Mouse (Mus musculus): ENCODE data around the gene Tex2. TPM values are rescaled to one million over a fixed set of nuclear protein-coding genes. Genes with fewer than 3 reads are reported as not detected.
"Not testable (repeated sequence)": the region's sequence is repeated elsewhere in the genome, so short reads cannot be mapped to it uniquely, and the experiment has no call there.

Tex2 gene
- total RNA-seq, 2 experiments from 2014 or later, result 86.8 to 91.8 TPM

DNA sequence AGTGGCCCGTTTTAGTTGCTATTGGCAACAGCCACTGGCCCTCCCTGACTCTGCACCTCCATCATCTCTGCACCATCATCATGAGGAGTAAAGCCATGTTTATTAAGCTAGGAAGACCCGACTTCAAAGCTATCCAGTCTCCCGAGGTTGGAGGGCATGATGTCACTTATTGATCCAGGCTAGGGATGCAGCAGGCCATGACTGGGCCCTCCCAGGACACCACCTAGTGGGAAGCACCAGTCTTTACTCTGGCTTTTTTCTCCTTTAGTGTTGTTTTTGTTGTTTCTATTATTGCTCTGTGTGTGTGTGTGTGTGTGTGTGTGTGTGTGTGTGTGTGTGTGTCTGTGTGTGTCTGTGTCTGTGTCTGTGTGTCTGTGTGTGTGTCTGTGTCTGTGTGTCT, 12.4 kb upstream of the Tex2 start:
- intact Hi-C loops (cut with DNase I), result loop anchor here (5.0 to 10.0 kb wide), 2 partner anchors 208 to 321 kb away; partner anchors contain the start of gene Gh

DNA sequence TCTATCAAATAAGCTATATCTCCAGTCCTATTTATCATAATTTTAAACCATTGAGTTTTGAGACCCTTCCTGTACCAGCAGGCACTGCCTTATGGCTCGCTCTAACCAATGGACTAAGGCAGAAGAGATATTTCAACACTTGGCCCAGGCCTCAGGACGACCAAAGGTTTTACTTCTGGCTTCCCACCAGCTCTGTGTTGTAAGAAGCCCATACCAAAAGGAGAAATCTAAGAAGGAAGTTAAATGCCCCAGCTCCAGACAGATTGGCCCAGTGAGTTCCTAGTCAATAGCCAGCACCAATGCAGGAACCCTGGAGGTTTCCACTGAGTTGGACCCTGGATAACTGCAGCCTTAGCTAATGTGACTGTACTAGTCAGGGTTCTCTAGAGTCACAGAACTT, 10.4 kb upstream of the Tex2 start:
- DNase-seq (ENCODE audit: extremely low spot score in 1 of 2, low spot score in 2 of 2), result no peak
- intact Hi-C loops (cut with DNase I), result loop anchor here (10.0 kb wide), 1 partner anchor 319 kb away; the partner anchor contains the start of gene Gh

More for the DNA sequence above, 12.4 kb upstream of the Tex2 start:
- no peak for DNase-seq (ENCODE audit: extremely low spot score in 1 of 2, low spot score in 2 of 2)

DNA sequence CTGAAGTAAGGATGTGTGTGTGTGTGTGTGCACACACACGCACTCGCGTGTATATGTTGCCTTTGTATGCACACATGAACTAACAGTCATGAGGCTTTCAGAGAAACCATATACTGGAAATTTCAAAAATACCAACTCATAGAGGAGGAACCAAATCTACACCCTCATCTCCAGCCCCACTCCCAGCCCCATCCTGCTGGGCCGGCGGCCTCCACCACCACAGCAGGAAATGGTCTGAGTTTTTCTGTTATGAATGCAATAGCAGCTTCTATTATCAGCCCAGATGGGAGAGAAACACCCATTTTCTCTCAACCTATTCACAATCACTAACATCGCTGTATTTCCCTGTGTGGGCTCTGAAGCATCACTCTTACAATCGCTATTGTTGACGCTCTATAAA, 8.8 kb upstream of the Tex2 start:
- intact Hi-C loops (cut with DNase I), result loop anchor here (10.0 kb wide), 1 partner anchor 317 kb away; the partner anchor contains the start of gene Gh
- DNase-seq (ENCODE audit: extremely low spot score in 1 of 2, low spot score in 2 of 2), result no peak

DNA sequence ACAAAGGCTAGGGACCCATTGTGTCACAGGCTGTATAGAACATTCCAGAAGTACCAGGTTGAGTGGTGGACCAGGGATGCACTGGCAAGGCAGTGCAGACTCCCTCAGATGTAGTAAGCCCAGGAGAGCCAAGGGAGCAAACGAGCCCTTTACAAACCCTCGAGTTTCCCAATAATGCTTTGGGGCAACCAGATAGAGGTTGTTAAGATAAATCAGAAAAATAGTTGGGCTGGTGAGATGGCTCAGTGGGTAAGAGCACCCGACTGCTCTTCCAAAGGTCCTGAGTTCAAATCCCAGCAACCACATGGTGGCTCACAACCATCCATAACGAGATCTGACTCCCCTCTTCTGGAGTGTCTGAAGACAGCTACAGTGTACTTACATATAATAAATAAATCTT, 5.5 kb upstream of the Tex2 start:
- DNase-seq (ENCODE audit: extremely low spot score in 1 of 2, low spot score in 2 of 2); intact Hi-C loops (cut with DNase I): not testable (repeated sequence)

DNA sequence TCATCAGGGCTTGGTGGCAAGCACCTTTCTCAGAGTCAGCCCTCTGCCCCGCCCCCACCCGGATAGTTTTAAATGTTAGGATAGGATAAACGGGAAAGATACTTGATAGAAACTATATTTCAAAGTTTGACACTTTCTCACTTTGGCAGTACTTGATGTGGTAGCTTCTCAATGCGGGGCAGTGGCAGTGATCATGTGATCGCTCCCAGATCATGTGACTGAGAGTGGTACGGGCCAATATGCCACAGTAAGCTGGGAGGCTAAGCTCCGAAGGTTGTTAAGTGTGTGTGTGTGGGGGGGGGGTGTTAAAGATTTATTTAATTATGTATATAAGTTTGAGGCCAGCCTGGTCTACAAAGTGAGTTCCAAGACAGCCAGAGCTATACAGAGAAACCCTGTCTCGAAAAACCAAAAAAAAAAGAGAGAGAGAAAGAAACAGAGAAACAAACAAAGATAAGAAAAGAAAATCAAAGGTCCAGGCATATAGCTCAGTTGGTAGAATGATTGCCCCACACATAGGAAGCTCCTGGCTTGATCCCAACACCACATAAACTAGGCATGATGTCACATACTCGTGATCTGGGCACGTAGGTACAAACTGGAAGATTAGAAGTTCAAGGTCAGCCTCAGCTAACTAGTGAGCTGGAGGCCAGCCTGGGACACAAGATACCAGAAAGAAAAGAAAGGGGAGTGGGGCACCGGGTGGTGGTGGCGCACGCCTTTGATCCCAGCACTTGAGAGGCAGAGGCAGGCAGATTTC, 4.8 kb upstream of the Tex2 start:
- no peak for DNase-seq (ENCODE audit: extremely low spot score in 1 of 2, low spot score in 2 of 2)
- intact Hi-C loops (cut with DNase I), result no loop called here

DNA sequence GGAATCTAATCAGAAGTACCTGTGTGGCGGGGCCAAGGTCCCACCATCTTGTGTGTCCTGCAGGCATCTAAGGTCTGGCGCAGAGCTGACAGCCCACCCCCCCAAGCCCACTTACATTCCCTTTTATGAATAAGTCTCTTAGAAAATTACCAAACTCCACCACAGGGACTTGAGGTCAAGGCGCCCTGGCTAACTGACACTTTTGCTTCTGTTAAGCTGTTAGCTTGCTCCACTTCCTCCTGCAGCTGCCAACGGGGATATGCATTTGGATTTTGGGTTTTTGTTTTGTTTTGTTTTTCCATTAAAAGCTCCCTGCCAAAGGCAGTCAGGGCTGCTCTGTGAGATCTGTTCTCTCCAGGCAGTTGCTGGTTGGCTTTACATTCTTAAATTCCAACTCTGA, 2.3 kb upstream of the Tex2 start:
- intact Hi-C loops (cut with DNase I), result no loop called here
- no peak for DNase-seq (ENCODE audit: extremely low spot score in 1 of 2, low spot score in 2 of 2)

DNA sequence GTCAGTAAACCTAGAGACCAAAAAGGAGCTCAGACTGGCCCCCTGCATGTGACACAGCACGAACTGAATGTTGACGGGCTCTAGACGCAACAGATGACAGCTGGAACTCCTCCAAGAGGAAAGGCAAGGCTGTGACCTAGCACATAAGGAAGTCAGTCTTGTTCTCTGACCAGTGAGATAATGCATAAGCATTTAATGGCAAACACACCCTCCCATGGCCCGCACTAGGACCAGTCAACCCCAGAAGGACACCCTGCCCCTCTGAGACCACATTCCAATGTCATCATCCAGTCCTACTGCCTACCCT, 1.1 kb upstream of the Tex2 start:
- DNase-seq (ENCODE audit: extremely low spot score in 1 of 2, low spot score in 2 of 2), result no peak
- intact Hi-C loops (cut with DNase I), result loop anchor here (5.0 kb wide), 1 partner anchor 112 kb away; no protein-coding TSS in a partner anchor

DNA sequence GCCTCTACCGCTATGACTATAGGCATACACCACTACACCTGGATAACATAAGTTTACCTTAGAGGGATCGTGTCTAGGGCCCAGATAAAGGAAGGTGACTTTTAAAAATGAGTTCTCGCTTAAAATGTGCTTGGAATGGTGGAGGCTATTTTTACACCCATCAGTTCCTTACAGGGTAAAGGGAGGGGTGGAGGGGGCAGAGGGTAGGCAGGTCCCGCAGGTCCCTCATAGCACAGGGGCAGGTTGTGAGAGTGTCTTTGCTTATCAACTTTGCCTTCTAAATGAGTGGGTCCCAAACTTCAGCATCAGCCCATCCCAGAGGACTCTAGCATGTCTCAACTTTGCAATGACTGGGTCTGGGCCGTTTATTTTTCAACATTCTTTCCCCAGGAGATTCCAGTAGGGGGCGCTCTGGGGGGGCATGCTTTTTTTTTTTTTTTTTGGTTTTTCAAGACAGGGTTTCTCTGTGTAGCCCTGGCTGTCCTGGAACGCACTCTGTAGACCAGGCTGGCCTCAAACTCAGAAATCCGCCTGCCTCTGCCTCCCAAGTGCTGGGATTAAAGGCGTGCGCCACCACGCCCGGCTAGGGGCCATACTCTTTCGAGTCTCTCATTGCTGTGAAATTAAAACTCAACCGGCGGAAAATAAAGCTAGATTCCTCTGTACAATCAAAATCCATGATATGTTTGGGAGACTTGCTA, 565 bp upstream of the Tex2 start:
- DNase-seq (ENCODE audit: extremely low spot score in 1 of 2, low spot score in 2 of 2), result no peak
- intact Hi-C loops (cut with DNase I), result loop anchor here (5.0 kb wide), 1 partner anchor 111 kb away; no protein-coding TSS in a partner anchor

DNA sequence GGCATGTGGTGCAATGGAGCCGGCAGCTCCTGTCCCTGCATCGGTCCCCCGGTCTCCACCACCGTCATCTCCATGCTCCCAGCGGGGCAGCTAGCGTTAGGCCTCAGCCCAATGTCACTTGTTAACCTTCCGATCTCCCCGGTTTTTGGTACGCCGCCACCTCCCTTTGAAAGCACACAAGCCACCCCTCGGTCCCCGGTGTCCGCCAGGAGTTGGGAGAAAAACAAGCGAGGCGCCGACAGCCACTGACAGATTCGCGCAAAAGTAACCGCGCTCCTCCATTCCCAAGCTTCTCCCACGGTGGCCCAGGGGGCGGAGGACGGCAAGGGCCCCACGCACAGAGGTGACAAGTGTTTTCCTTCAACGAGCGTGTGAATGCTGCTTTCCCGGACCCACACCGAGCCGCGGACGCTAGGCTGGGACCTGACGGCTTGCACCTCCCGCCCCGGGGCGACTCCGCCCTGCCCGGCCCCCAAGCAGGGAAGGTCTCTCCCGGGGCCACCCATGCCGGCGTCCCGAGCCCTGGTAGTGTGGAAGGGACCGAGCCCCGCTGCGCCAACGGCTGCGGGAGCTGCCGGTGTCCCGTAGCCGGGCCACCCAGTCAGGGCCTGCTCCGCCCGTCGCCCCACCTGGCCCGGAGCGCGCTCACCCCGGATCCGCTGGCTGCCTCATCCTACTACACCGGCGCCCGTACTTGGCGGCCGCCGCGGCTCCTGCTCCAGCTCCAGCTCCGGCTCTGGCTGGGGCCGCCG, 838 bp downstream of the Tex2 start:
- peak; percentile 13 to 75 for DNase-seq (ENCODE audit: extremely low spot score in 1 of 2, low spot score in 2 of 2)

DNA sequence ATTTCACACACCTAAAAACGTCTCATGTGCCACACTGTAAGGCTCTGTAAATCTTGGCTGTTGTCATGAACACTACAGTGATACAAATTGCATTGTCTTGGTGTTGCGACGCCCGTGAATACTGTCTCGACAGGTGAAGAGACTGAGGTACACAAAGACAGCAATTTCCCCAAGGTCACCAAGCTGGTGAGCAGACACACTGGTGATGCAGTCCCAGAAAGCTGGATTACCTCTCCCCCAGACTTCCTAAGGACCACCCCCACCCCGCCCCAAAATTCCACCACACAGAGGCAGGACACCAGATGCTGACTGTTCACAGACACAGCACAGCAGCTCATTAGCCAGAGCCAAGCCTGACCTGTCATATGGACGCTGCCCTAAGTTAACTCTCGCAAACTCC, 3.5 kb downstream of the Tex2 start:
- DNase-seq (ENCODE audit: extremely low spot score in 1 of 2, low spot score in 2 of 2), result no peak
- intact Hi-C loops (cut with DNase I), result loop anchor here (5.0 kb wide), 1 partner anchor 107 kb away; no protein-coding TSS in a partner anchor

More for the DNA sequence above, 838 bp downstream of the Tex2 start:
- intact Hi-C loops (cut with DNase I), result loop anchor here (5.0 kb wide), 1 partner anchor 110 kb away; no protein-coding TSS in a partner anchor

DNA sequence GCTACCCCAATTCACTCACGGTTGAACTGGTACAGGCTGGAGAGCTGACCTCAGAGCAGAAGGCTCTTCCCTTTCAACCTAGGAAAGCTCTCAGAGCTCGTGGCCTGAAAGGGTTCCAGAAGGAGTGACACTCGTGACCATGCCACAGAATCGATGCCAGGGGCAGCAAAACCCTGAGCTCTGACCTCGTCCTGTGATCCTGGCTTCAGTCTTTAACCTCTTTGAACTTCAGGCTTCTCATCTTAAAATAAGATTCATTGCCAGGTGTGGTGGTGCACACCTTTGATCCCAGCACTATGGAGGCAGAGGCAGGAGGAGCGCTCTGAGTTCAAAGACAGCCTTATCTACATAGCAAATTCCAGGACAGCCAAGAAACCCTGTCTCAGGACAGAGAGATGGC, 5.9 kb downstream of the Tex2 start:
- DNase-seq (ENCODE audit: extremely low spot score in 1 of 2, low spot score in 2 of 2), result no peak
- intact Hi-C loops (cut with DNase I), result no loop called here

DNA sequence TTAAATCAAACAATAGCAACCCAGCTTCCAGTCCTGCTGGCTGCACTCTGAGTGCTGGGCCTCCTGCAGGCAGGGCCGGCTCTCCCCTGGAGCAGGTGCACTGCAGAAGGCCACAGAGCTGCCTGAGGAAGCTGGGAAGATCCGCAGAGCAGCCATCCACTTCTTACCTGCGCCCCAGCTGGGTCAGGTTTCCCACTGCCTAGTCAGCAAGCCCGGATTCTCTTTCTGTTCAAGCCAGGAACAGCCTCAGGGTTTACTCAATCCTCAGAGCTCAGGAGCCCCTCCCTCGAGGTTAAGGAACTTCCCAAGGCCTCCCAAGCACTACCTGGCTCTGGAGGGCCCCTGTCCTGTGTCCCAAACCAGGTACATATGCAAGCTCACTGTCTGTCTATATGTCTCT, 7.2 kb downstream of the Tex2 start:
- intact Hi-C loops (cut with DNase I), result no loop called here
- no peak for DNase-seq (ENCODE audit: extremely low spot score in 1 of 2, low spot score in 2 of 2)

DNA sequence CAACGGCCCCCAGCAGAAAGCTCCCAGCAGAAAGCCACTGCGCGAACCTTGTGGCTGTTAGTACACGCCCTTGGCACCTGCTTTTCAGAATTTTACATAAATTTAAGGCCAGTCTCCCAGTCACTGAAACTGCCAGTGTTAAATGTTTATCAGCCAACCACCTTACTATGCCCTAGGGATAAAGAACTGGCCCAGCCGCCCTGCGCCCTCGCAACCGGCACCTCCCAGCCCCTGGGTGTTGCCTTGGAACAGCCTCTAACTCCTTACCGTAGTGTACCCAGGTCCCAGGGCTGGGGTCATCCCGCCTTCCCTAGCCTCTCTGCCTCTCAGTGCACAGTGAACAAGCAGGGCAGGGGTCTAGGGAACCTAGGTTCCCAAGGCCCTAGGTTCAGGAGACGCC, 10.0 kb downstream of the Tex2 start:
- DNase-seq (ENCODE audit: extremely low spot score in 1 of 2, low spot score in 2 of 2), result no peak
- intact Hi-C loops (cut with DNase I), result no loop called here

DNA sequence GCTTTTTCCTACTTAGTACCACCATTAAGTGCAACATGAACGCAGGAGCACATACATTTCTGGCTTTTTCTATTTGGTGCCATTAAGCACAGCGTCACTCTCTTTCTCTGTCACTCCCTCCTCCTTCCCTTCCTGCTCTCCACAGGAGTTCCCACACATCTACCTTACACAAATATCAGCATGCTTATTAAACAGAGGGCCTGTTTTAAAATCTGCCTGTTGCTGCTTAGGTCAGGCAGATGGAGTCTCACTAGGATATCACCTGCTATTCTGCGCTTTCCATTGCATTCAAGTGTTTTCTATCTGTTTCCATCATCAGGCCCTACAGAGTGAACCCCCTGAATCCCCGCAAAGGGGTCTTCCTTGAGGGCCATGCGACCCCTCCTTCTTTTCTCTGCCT, 13.1 kb downstream of the Tex2 start:
- DNase-seq (ENCODE audit: extremely low spot score in 1 of 2, low spot score in 2 of 2), result no peak
- intact Hi-C loops (cut with DNase I), result no loop called here

DNA sequence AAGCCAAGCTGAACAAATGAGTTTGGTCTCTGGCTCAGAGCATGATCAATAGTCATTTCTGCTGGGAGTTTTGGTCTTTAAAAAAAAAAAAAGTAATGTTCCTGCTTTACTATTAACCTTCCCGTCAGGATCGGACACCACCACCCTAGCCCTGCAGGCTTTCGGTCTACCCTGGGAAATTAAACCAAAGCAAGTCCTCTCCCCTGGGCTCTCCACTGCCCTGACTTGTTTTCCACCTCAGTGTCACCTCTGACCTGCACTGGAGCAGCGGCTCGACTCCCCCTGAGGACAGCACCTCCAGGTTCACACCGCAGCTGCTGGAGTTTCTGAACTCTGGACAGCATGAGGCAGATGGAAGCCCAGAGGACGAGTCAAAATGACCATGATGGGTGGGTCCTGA, 13.9 kb downstream of the Tex2 start:
- intact Hi-C loops (cut with DNase I), result no loop called here
- DNase-seq (ENCODE audit: extremely low spot score in 1 of 2, low spot score in 2 of 2), result no peak

DNA sequence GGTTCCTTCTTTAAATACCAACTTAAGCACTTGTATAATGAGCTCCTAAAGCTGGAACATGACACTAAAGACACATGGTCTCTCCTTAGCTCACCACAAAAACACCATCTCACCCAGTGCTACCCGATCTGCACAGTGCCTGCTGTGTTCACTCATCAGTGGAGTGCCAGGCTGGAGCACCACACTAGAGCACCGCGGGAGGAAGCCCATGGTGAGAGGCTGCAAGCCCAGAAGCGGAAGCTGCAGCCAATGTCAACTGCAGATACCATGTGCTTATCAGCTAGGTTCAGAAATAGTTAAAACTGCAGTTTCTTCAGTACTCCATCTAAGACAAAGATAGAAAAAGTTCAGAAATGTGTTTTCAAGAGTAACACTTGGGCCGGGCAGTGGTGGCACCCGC, 14.9 kb downstream of the Tex2 start:
- intact Hi-C loops (cut with DNase I), result no loop called here
- DNase-seq (ENCODE audit: extremely low spot score in 1 of 2, low spot score in 2 of 2), result no peak

DNA sequence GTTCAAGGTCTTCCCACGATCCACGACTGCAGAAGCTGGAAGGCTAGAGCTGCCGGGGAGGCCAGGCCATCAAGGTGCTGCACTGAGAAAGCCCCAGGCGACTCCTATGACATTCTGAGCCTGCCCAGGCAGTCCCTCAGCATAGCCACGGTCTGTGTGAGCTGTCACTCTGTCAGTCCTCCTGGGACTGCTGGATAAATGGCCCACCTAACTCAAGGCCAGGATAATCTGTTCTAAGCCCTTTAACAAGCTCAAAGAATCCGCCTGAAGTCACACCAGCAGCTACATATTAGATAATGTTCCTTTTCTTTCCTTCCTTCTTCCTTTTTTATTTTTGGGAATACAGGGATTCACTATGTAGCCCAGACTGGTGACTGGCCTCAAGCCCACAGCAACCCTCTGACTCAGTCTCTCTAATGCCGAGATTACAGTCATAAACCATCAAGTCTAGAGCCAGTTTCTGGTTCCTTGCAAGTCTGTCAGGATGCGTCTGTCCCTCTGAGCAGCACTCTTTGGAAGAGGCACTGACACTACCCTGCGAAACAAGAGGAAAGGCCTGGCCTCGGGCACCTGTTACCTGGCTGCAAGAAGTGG, 15.4 kb downstream of the Tex2 start:
- intact Hi-C loops (cut with DNase I), result no loop called here

DNA sequence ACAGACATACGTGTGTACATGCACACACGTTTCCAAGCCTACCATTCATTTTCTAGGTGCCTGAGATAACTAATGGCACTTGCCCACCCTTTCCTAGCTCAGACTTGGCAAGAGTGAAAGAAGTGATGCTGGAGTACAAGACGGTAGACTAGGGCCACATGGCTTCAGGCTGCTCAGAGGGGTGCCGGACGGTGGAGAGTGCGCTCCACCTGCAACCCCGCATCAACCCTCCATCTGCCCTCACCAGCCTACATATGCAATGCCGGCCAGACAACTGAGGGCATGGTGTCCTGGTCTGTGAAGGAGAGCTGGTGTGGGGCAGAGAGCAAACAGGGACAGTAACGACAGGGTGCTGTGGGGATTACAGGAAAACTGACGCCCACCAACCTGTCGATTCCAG, 22.0 kb downstream of the Tex2 start:
- no peak for DNase-seq (ENCODE audit: extremely low spot score in 1 of 2, low spot score in 2 of 2)
- intact Hi-C loops (cut with DNase I), result no loop called here

More for the DNA sequence above, 15.4 kb downstream of the Tex2 start:
- no peak for DNase-seq (ENCODE audit: extremely low spot score in 1 of 2, low spot score in 2 of 2)

DNA sequence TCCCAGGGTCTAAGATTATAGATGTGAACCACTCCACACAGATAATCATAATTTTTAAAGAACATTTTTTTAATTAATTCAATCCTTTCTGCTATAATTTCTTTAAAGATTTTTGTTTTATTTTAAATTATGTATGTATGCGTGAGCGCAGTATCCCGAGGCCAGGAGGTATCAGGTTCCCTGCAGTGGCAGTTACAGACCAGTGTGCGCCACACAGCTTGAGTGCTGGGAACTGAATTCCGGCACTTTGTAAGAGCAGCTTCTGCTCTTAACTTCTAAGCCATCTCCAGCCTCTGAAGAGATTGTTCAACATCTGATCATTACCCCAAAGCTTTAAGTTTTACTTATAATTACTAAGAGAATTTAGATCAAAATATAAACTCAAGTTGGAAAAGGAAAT, 23.1 kb downstream of the Tex2 start:
- DNase-seq (ENCODE audit: extremely low spot score in 1 of 2, low spot score in 2 of 2), result no peak
- intact Hi-C loops (cut with DNase I), result no loop called here
